Mouse (Mus musculus): Measurements from ENCODE around the gene Scrn1.

- TF ChIP-seq CTCF (IDR thresholded peaks at IDR 0.05; ENCODE audit: insufficient read depth, low read length), result no peak
- TF ChIP-seq POLR2A (IDR thresholded peaks at IDR 0.05; ENCODE audit: borderline replicate concordance, extremely low read depth, low read depth, low read length), result no peak
Observed at GRCm38 (mm10) chr6:54531048-54531481, 35.2 kb downstream of the Scrn1 start.

Data from lung, adult 2 months (tissue).